Mouse (Mus musculus) hindbrain, embryonic 15.5 days (tissue): ENCODE measurements around the gene Olfr1014. TPM values are rescaled to one million over a fixed set of nuclear protein-coding genes. Genes with fewer than 3 reads are reported as not detected.

ENCODE experiments used
- ATAC-seq: fragments of 200-750 bp; cut with Nextera tagmentation; 2 replicates; pipeline ENCODE4 v1.8.0; 2017; ENCODE audit warnings: low read depth, moderate number of reproducible peaks, moderate TSS enrichment; ENCODE audit not compliant: low FRiP score
- H3K27ac ChIP-seq: fragments of 300-500 bp; sonication (generic); replicated peaks from 2 replicates; pipeline ENCODE4 v1.5.1; 2015; ENCODE audit warnings: mild to moderate bottlenecking, inconsistent platforms
- H3K27me3 ChIP-seq: fragments of 300-500 bp; sonication (generic); 2 replicates; pipeline ENCODE4 v1.6.1; 2015; ENCODE audit warnings: control low read depth, inconsistent platforms
- H3K36me3 ChIP-seq: fragments of 300-500 bp; sonication (generic); 2 replicates; pipeline ENCODE4 v1.6.1; 2015; ENCODE audit warnings: control low read depth, inconsistent platforms
- H3K4me1 ChIP-seq: fragments of 300-500 bp; sonication (generic); replicated peaks from 2 replicates; pipeline ENCODE4 v1.6.1; 2015; ENCODE audit warnings: control low read depth, inconsistent platforms
- H3K4me2 ChIP-seq: fragments of 300-500 bp; sonication (generic); 2 replicates; pipeline ENCODE4 v1.6.1; 2015; ENCODE audit warnings: moderate library complexity, mild to moderate bottlenecking, inconsistent platforms
- H3K4me3 ChIP-seq: fragments of 300-500 bp; sonication (generic); 2 replicates; pipeline ENCODE4 v1.5.1; 2015; ENCODE audit warnings: mild to moderate bottlenecking, inconsistent platforms
- H3K9ac ChIP-seq: fragments of 300-500 bp; sonication (generic); 2 replicates; pipeline ENCODE4 v1.6.1; 2015; ENCODE audit warnings: inconsistent platforms
- H3K9me3 ChIP-seq: fragments of 300-500 bp; sonication (generic); 2 replicates; pipeline ENCODE4 v1.6.1; 2016; ENCODE audit warnings: control low read depth, inconsistent platforms
- WGBS: fragments of 180-500 bp; shearing (Covaris S2); methylation state at CpG from one replicate; pipeline ENCODE4 v1.1.7; 2015; 5-methylcytosine and 5-hydroxymethylcytosine counted together
- polyA plus RNA-seq: library from polyadenylated mRNA; unstranded; fragments of >200 nt; fragmentation: Nextera tagmentation; extraction: Ambion mirVana; gene quantifications from 2 replicates; pipeline ENCODE4 v1.2.1, GENCODE M21; 2015

Olfr1014 gene
- not detected in 2 replicates for polyA plus RNA-seq

DNA sequence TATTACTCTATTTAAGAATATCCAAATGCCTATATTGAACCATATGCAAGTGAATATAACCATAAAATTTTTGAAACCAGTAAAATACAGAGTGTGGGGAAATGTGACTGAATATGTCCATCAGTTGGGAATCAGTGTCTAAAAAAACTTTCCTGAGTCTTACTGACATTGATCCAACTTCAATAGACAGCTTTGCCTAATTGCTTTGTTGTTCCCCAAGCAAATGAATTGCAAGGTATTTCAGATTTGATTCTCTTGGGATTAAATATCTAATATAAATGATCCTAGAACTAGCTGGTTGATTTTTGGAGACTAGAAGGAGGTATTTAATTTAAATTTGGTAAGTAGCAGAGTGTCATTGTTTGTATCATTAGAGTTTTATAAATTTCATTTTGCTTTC, at the start of gene Olfr1014:
TSS of gene Olfr1014 (plus strand) at position 301 of the 400 bp plus-strand sequence.
- no peaks in the 10 kb centered on the region for H3K36me3 ChIP-seq
- ATAC-seq = no peak
- no peak within 1 kb of the TSS for H3K9ac ChIP-seq

DNA sequence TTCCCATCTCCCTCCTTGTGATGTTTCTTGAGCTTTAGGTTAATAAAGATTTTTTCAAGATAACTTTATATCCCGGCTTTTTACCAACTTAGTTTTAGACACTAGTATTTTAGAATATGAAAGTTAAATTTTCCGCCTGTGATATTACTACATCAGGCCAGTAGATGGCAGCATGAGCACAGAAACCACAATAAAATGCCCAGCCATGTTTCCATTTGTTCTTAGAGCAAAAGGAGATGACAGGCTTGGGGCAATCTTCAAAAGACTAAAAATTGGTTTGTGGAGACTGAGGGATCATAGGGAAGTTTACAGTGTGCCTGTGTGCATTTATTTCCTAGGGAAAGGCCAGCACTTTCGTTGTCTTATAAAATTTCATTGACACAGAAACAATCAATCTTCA, 46.7 kb upstream of the Olfr1014 start:
- no peak overlapping the region for H3K9ac ChIP-seq
- WGBS = 13% methylated on average over 3 of the region's 3 CpGs
- H3K4me2 ChIP-seq = no peak overlapping the region
- no peak overlapping the region for H3K27ac ChIP-seq
- no peaks in the 10 kb centered on the region for H3K4me1 ChIP-seq
- no peak for ATAC-seq
- H3K9me3 ChIP-seq = no peaks in the 10 kb centered on the region
- H3K27me3 ChIP-seq = no peaks in the 10 kb centered on the region
- H3K4me3 ChIP-seq = no peak overlapping the region
- no peaks in the 10 kb centered on the region for H3K36me3 ChIP-seq

More for the DNA sequence above, at the start of gene Olfr1014:
- no peaks in the 10 kb centered on the region for H3K9me3 ChIP-seq
- H3K4me3 ChIP-seq = no peak within 1 kb of the TSS
- H3K27ac ChIP-seq = no peak within 1 kb of the TSS
- no peak within 1 kb of the TSS for H3K4me2 ChIP-seq
- H3K4me1 ChIP-seq = no peaks in the 10 kb centered on the region
- no peaks in the 10 kb centered on the region for H3K27me3 ChIP-seq

GRCm38 (mm10) chr2:85753822-85754221, 18.7 kb upstream of the Olfr1014 start:
- H3K27me3 ChIP-seq = no peaks in the 10 kb centered on the region
- no peak overlapping the region for H3K4me2 ChIP-seq
- 82% methylated on average over 4 of the region's 4 CpGs for WGBS
- no peaks in the 10 kb centered on the region for H3K36me3 ChIP-seq
- H3K9ac ChIP-seq = no peak overlapping the region
- H3K4me1 ChIP-seq = no peaks in the 10 kb centered on the region
- no peaks in the 10 kb centered on the region for H3K9me3 ChIP-seq
- H3K4me3 ChIP-seq = no peak overlapping the region
- no peak for ATAC-seq
- no peak overlapping the region for H3K27ac ChIP-seq

GRCm38 (mm10) chr2:85762666-85763065, 9.8 kb upstream of the Olfr1014 start, which contains the start of gene Olfr1012:
Olfr1012 (minus strand) TSS chr2:85762766.
- no peaks in the 10 kb centered on the region for H3K36me3 ChIP-seq
- 60% methylated on average over 1 of the region's 1 CpGs for WGBS
- no peak within 1 kb of the TSS for H3K9ac ChIP-seq
- H3K9me3 ChIP-seq = no peaks in the 10 kb centered on the region
- ATAC-seq = no peak
- H3K27me3 ChIP-seq = no peaks in the 10 kb centered on the region
- no peak within 1 kb of the TSS for H3K4me2 ChIP-seq
- H3K27ac ChIP-seq = no peak within 1 kb of the TSS
- H3K4me1 ChIP-seq = no peaks in the 10 kb centered on the region
- H3K4me3 ChIP-seq = no peak within 1 kb of the TSS

- no peak within 1 kb of the TSS for H3K27ac ChIP-seq
- H3K36me3 ChIP-seq = no peaks in the 10 kb centered on the region
- H3K9me3 ChIP-seq = no peaks in the 10 kb centered on the region
- H3K27me3 ChIP-seq = no peaks in the 10 kb centered on the region
- no peaks in the 10 kb centered on the region for H3K4me1 ChIP-seq
- no peak for ATAC-seq
- no peak within 1 kb of the TSS for H3K4me2 ChIP-seq
- H3K4me3 ChIP-seq = no peak within 1 kb of the TSS
- no peak within 1 kb of the TSS for H3K9ac ChIP-seq
Measured at GRCm38 (mm10) chr2:85766798-85767197, 5.7 kb upstream of the Olfr1014 start, which contains the start of gene Olfr1013. Olfr1013 (plus strand) TSS chr2:85767098.

GRCm38 (mm10) chr2:85781717-85782116, 9.2 kb downstream of the Olfr1014 start, which contains the start of gene Olfr1015:
Olfr1015 (plus strand) TSS chr2:85782017.
- Histone ChIP-seq H3K27me3 (no peaks in the 10 kb centered on the region), H3K4me1 (no peaks in the 10 kb centered on the region)
- ATAC-seq = no peak

GRCm38 (mm10) chr2:85792331-85792730, 19.8 kb downstream of the Olfr1014 start:
- no peak overlapping the region for H3K27ac ChIP-seq
- ATAC-seq = no peak
- H3K36me3 ChIP-seq = no peaks in the 10 kb centered on the region
- H3K27me3 ChIP-seq = no peaks in the 10 kb centered on the region
- H3K4me1 ChIP-seq = no peaks in the 10 kb centered on the region
- 22% methylated on average over 2 of the region's 2 CpGs for WGBS
- no peaks in the 10 kb centered on the region for H3K9me3 ChIP-seq
- no peak overlapping the region for H3K4me3 ChIP-seq
- no peak overlapping the region for H3K4me2 ChIP-seq
- no peak overlapping the region for H3K9ac ChIP-seq

More at GRCm38 (mm10) chr2:85781717-85782116, 9.2 kb downstream of the Olfr1014 start, which contains the start of gene Olfr1015:
- Histone ChIP-seq H3K9ac (no peak within 1 kb of the TSS), H3K36me3 (no peaks in the 10 kb centered on the region), H3K4me2 (no peak within 1 kb of the TSS), H3K27ac (no peak within 1 kb of the TSS), H3K4me3 (no peak within 1 kb of the TSS), H3K9me3 (no peaks in the 10 kb centered on the region)

DNA sequence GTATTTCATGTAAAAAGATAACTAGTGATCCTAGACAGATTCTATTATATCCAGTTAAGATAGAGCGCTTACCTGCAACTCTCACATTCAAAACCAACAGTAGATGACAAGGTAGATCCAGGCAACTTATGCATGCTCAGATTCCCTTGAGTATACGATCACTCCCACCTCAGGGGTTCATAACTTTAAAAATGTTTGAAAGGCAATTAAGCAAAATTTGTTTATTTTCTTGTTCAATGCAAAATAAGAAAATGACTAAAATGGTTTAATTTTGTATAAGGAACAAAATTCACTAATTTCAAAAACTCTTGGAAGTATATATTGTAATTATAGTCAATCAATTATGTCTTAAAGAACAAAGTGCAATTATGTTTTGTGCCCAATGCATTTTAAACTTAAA, 29.9 kb downstream of the Olfr1014 start, which contains the start of gene Olfr1016:
TSS of gene Olfr1016 (minus strand) at position 101 of the 400 bp plus-strand sequence.
- 95% methylated on average over 2 of the region's 2 CpGs for WGBS
- no peaks in the 10 kb centered on the region for H3K36me3 ChIP-seq
- no peaks in the 10 kb centered on the region for H3K4me1 ChIP-seq
- H3K27me3 ChIP-seq = no peaks in the 10 kb centered on the region
- no peaks in the 10 kb centered on the region for H3K9me3 ChIP-seq
- no peak within 1 kb of the TSS for H3K4me2 ChIP-seq
- no peak within 1 kb of the TSS for H3K9ac ChIP-seq
- H3K27ac ChIP-seq = no peak within 1 kb of the TSS
- H3K4me3 ChIP-seq = no peak within 1 kb of the TSS
- no peak for ATAC-seq

GRCm38 (mm10) chr2:85804501-85804900, 32.0 kb downstream of the Olfr1014 start:
- H3K4me3 ChIP-seq = no peak overlapping the region
- H3K4me2 ChIP-seq = no peak overlapping the region
- no peaks in the 10 kb centered on the region for H3K9me3 ChIP-seq
- ATAC-seq = no peak
- no peaks in the 10 kb centered on the region for H3K27me3 ChIP-seq
- no peak overlapping the region for H3K27ac ChIP-seq
- H3K36me3 ChIP-seq = no peaks in the 10 kb centered on the region
- 93% methylated on average over 4 of the region's 4 CpGs for WGBS
- no peaks in the 10 kb centered on the region for H3K4me1 ChIP-seq
- H3K9ac ChIP-seq = no peak overlapping the region

- H3K27me3 ChIP-seq = no peaks in the 10 kb centered on the region
- H3K4me1 ChIP-seq = no peaks in the 10 kb centered on the region
- H3K9ac ChIP-seq = no peak within 1 kb of the TSS
- H3K27ac ChIP-seq = no peak within 1 kb of the TSS
- H3K4me3 ChIP-seq = no peak within 1 kb of the TSS
- H3K9me3 ChIP-seq = no peaks in the 10 kb centered on the region
- ATAC-seq = no peak
- no peak within 1 kb of the TSS for H3K4me2 ChIP-seq
- no peaks in the 10 kb centered on the region for H3K36me3 ChIP-seq
Measured at GRCm38 (mm10) chr2:85818179-85818578, 45.7 kb downstream of the Olfr1014 start, which contains the start of gene Olfr1018. Olfr1018 (plus strand) TSS chr2:85818479.

Other genes with a start within 250 kb of the Olfr1014 start
- gene Olfr996, start 193.5 kb upstream of the Olfr1014 start, polyA plus RNA-seq = not detected in 2 replicates
- gene Olfr998, start 183.8 kb upstream of the Olfr1014 start, polyA plus RNA-seq = not detected in 2 replicates
- gene Olfr1000, start 160.8 kb upstream of the Olfr1014 start, polyA plus RNA-seq = not detected in 2 replicates
- gene Olfr1002, start 122.0 kb upstream of the Olfr1014 start, polyA plus RNA-seq = not detected in 2 replicates
- gene Olfr154, start 108.3 kb upstream of the Olfr1014 start, polyA plus RNA-seq = not detected in 2 replicates
- not detected in 2 replicates for gene Olfr1006, start 93.9 kb upstream of the Olfr1014 start, polyA plus RNA-seq
- gene Olfr1008, start 83.3 kb upstream of the Olfr1014 start, polyA plus RNA-seq = not detected in 2 replicates
- gene Olfr1009, start 57.3 kb upstream of the Olfr1014 start, polyA plus RNA-seq = not detected in 2 replicates
- not detected in 2 replicates for gene Olfr1012, start 9.9 kb upstream of the Olfr1014 start, polyA plus RNA-seq
- gene Olfr1013, start 5.6 kb upstream of the Olfr1014 start, polyA plus RNA-seq = not detected in 2 replicates
- gene Olfr1015, start 9.3 kb downstream of the Olfr1014 start, polyA plus RNA-seq = not detected in 2 replicates
- gene Olfr1016, start 29.8 kb downstream of the Olfr1014 start, polyA plus RNA-seq = not detected in 2 replicates
- gene Olfr1018, start 45.8 kb downstream of the Olfr1014 start, polyA plus RNA-seq = not detected in 2 replicates
- gene Olfr1019, start 72.8 kb downstream of the Olfr1014 start, polyA plus RNA-seq = not detected in 2 replicates
- gene Olfr1020, start 74.3 kb downstream of the Olfr1014 start, polyA plus RNA-seq = not detected in 2 replicates
- not detected in 2 replicates for gene Olfr1022, start 95.9 kb downstream of the Olfr1014 start, polyA plus RNA-seq
- gene Olfr1023, start 112.9 kb downstream of the Olfr1014 start, polyA plus RNA-seq = not detected in 2 replicates
- gene Olfr1024, start 132.3 kb downstream of the Olfr1014 start, polyA plus RNA-seq = not detected in 2 replicates
- not detected in 2 replicates for gene Olfr1025-ps1, start 142.5 kb downstream of the Olfr1014 start, polyA plus RNA-seq
- gene Olfr1026, start 148.8 kb downstream of the Olfr1014 start, polyA plus RNA-seq = not detected in 2 replicates
- gene Olfr1028, start 177.7 kb downstream of the Olfr1014 start, polyA plus RNA-seq = not detected in 2 replicates
- gene Olfr1029, start 201.2 kb downstream of the Olfr1014 start, polyA plus RNA-seq = not detected in 2 replicates
- not detected in 2 replicates for gene Olfr1030, start 206.6 kb downstream of the Olfr1014 start, polyA plus RNA-seq
- gene Olfr1031, start 217.6 kb downstream of the Olfr1014 start, polyA plus RNA-seq = not detected in 2 replicates
- not detected in 2 replicates for gene Olfr1032, start 232.8 kb downstream of the Olfr1014 start, polyA plus RNA-seq
- 0.25 TPM in 1 of 2 replicates, not detected in the other for gene Olfr1033, start 247.9 kb downstream of the Olfr1014 start, polyA plus RNA-seq